Comparison of ENCODE assay signal across 8 mouse cellular contexts in genomic region chrX:51065773-51066172, GRCm38 (mm10). TPM values are rescaled to one million over a fixed set of nuclear protein-coding genes. Genes with fewer than 3 reads are reported as not detected.
A peak's percentile ranks its signal among the peaks of the same experiment; 100 is the strongest.
DNase-seq lines count a peak whose midpoint lies in the region; ATAC-seq and TF ChIP-seq lines count a peak whose summit lies in the region.
"Had no signal": no experiment of that assay in that cellular context is flagged by ENCODE, and none has a peak within 500 bp of the region (broad histone marks: within the 10 kb centered on the region; RNA-seq: fewer than 3 reads in every experiment).

No protein-coding gene starts in this region.

- no peaks in the 10 kb centered on the region for H3K27me3 ChIP-seq in heart, postnatal 0 days (ENCODE audit: control insufficient read depth, insufficient read depth, low read length)
- H3K27me3 ChIP-seq: limb, embryonic 12.5 days had no signal

- H3K9ac ChIP-seq in ES-E14 (ENCODE audit: insufficient read depth, low read depth, low read length, poor library complexity, severe bottlenecking): no peak overlapping the region
- H3K9ac ChIP-seq in heart, postnatal 0 days (replicated peaks; ENCODE audit: low read depth, low read length): no peak overlapping the region
- H3K9ac ChIP-seq: limb, embryonic 12.5 days had no signal

- WGBS in heart, postnatal 0 days: 17% methylated on average over 6 of the region's 6 CpGs

- H3K9me3 ChIP-seq in ES-E14 (ENCODE audit: control insufficient read depth, insufficient read depth, low read depth, low read length): no peaks in the 10 kb centered on the region
- H3K9me3 ChIP-seq in heart, postnatal 0 days (replicated peaks; ENCODE audit: control insufficient read depth, low read length): no peaks in the 10 kb centered on the region
- H3K9me3 ChIP-seq: limb, embryonic 12.5 days had no signal

- in situ Hi-C loops in ES-E14 (cut with MboI; ENCODE audit: low sequenced_read_pairs in 2 of 2, unreplicated experiment in 2 of 2): loop anchor here in 1 of 2 experiments (10.0 kb wide), 1 partner anchor 309 kb away; no protein-coding TSS in a partner anchor

- DNase-seq in ES-E14 (ENCODE audit: low read depth, low spot score): no peak
- DNase-seq in adrenal gland, adult 8-10 months: peak; percentile 5
- DNase-seq in embryo, embryonic 9.5 days (ENCODE audit: extremely low spot score): peak; percentile 31
- peak; percentile 58 for DNase-seq in heart, postnatal 0 days (ENCODE audit: low spot score)
- peak; percentile 36 for DNase-seq in layer of hippocampus, adult 9-10 months (ENCODE audit: low spot score)
- DNase-seq in lung, postnatal 10 days: peak; percentile 68
- DNase-seq in right cerebral cortex, adult 2 months (ENCODE audit: low spot score in 2 of 2): peak; percentile 40 to 53

- no peak overlapping the region for H3K27ac ChIP-seq in ES-E14 (ENCODE audit: insufficient read depth, low read depth, low read length, poor library complexity, severe bottlenecking)
- no peak overlapping the region for H3K27ac ChIP-seq in heart, postnatal 0 days (ENCODE audit: low read depth)
- H3K27ac ChIP-seq: limb, embryonic 12.5 days had no signal

- no peak for TF ChIP-seq EP300 in heart, postnatal 0 days (IDR thresholded peaks at IDR 0.05; ENCODE audit: low read depth)

- no peak overlapping the region for H3K4me3 ChIP-seq in ES-E14 (ENCODE audit: insufficient read depth in 1 of 2, low read depth in 1 of 2, low read length in 2 of 2, poor library complexity in 1 of 2, severe bottlenecking in 1 of 2)
- H3K4me3 ChIP-seq in heart, postnatal 0 days (ENCODE audit: low read depth, low read length): no peak overlapping the region
- H3K4me3 ChIP-seq: limb, embryonic 12.5 days had no signal

- no peaks in the 10 kb centered on the region for H3K4me1 ChIP-seq in ES-E14 (ENCODE audit: control insufficient read depth in 2 of 2, insufficient read depth in 2 of 2, low read length in 2 of 2, poor library complexity in 1 of 2)
- H3K4me1 ChIP-seq in heart, postnatal 0 days (ENCODE audit: control insufficient read depth, insufficient read depth): no peaks in the 10 kb centered on the region
- H3K4me1 ChIP-seq: limb, embryonic 12.5 days had no signal

- TF ChIP-seq CTCF in heart, postnatal 0 days (IDR thresholded peaks at IDR 0.05; ENCODE audit: low read depth): peak; percentile 70

- no peak for ATAC-seq in heart, postnatal 0 days (ENCODE audit: insufficient read depth, low read depth)

- no peaks in the 10 kb centered on the region for H3K36me3 ChIP-seq in ES-E14 (ENCODE audit: control insufficient read depth, insufficient read depth, low read length, poor library complexity, severe bottlenecking)
- no peaks in the 10 kb centered on the region for H3K36me3 ChIP-seq in heart, postnatal 0 days (replicated peaks; ENCODE audit: control insufficient read depth, insufficient read depth, low read length)
- H3K36me3 ChIP-seq: limb, embryonic 12.5 days had no signal

- peak overlapping the region; percentile 21; the same call in 1 of the 2 replicates for H3K4me2 ChIP-seq in heart, postnatal 0 days (ENCODE audit: low read depth, low read length)
- H3K4me2 ChIP-seq: limb, embryonic 12.5 days had no signal

TF ChIP-seq in ES-E14, 5 proteins besides CTCF, POLR2A, EP300 and RAD21:
- no peak for TF ChIP-seq CHD2 (IDR thresholded peaks at IDR 0.05; ENCODE audit: low read depth, low read length)
- TF ChIP-seq ZC3H11A (IDR thresholded peaks at IDR 0.05; ENCODE audit: borderline replicate concordance, low read depth, low read length): peak; percentile 31; the same call in 1 of the 2 replicates
- TF ChIP-seq MAFK (IDR thresholded peaks at IDR 0.05; ENCODE audit: insufficient read depth, low read depth, low read length): no peak

RNA-seq across cellular contexts. Expression of gene Rap2c, which starts 48.0 kb away (rescaled TPM):
- 9.0 and 13.8 TPM in 2 replicates for total RNA-seq in ES-E14 (2012; rRNA removed)
- total RNA-seq in adrenal gland, adult 8-10 months (2022): 10 to 100 TPM; 24.7 to 32.3 (median 26.7) TPM
- 13.5 and 24.7 TPM in 2 replicates for total RNA-seq in heart, postnatal 0 days (2014; rRNA removed; ENCODE audit: low replicate concordance)
- polyA plus RNA-seq in heart, postnatal 0 days (2015; fragmentation: Nextera tagmentation; extraction: Ambion mirVana): 9.3 and 10.0 TPM in 2 replicates
